Mouse (Mus musculus) forebrain, embryonic 11.5 days (tissue): Measurements from ENCODE around the gene Gfm1. TPM values are rescaled to one million over a fixed set of nuclear protein-coding genes. Genes with fewer than 3 reads are reported as not detected.

Experiments used
- ATAC-seq: fragments of 200-750 bp; cut with Nextera tagmentation; replicated peaks from 2 replicates; pipeline ENCODE4 v1.8.0; 2017; ENCODE audit warnings: moderate TSS enrichment; ENCODE audit not compliant: low FRiP score
- DNase-seq: peaks from one replicate; pipeline ENCODE4 v3.0.0-alpha.2; 2017; ENCODE audit warnings: low spot score
- H3K27ac ChIP-seq: fragments of 300-500 bp; sonication (generic); 2 replicates; pipeline ENCODE4 v1.5.1; 2014; ENCODE audit warnings: low read depth, low read length
- H3K27me3 ChIP-seq: fragments of 300-500 bp; sonication (generic); 2 replicates; pipeline ENCODE4 v1.6.1; 2014; ENCODE audit warnings: mild to moderate bottlenecking, low read length, mixed read lengths; ENCODE audit not compliant: control insufficient read depth, insufficient read depth
- H3K36me3 ChIP-seq: fragments of 300-500 bp; sonication (generic); 2 replicates; pipeline ENCODE4 v1.6.1; 2014; ENCODE audit warnings: mild to moderate bottlenecking, low read length, moderate library complexity, mixed read lengths; ENCODE audit not compliant: control insufficient read depth, insufficient read depth
- H3K4me1 ChIP-seq: fragments of 300-500 bp; sonication (generic); replicated peaks from 2 replicates; pipeline ENCODE4 v1.6.1; 2014; ENCODE audit warnings: low read length, mixed read lengths; ENCODE audit not compliant: control insufficient read depth, insufficient read depth
- H3K4me2 ChIP-seq: fragments of 300-500 bp; sonication (generic); 2 replicates; pipeline ENCODE4 v1.6.1; 2014; ENCODE audit warnings: low read depth, mild to moderate bottlenecking, low read length, moderate library complexity, mixed read lengths; ENCODE audit not compliant: severe bottlenecking
- H3K4me3 ChIP-seq: fragments of 300-500 bp; sonication (generic); 2 replicates; pipeline ENCODE4 v1.5.1; 2014; ENCODE audit warnings: low read depth, low read length
- H3K9ac ChIP-seq: fragments of 300-500 bp; sonication (generic); 2 replicates; pipeline ENCODE4 v1.6.1; 2014; ENCODE audit warnings: low read length
- H3K9me3 ChIP-seq: fragments of 300-500 bp; sonication (generic); 2 replicates; pipeline ENCODE4 v1.6.1; 2016; ENCODE audit warnings: low read length, mixed read lengths; ENCODE audit not compliant: control insufficient read depth
- WGBS: fragments of 180-500 bp; shearing (Covaris S2); extraction: QIAGEN DNeasy Blood & Tissue Kit; methylation state at CpG from one replicate; pipeline ENCODE4 v1.1.7; 2014; 5-methylcytosine and 5-hydroxymethylcytosine counted together
- polyA plus RNA-seq: library from polyadenylated mRNA; unstranded; fragments of >200 nt; fragmentation: Nextera tagmentation; extraction: Ambion mirVana; gene quantifications from 2 replicates; pipeline ENCODE4 v1.2.1, GENCODE M21; 2014

Gene Gfm1
- polyA plus RNA-seq, 1 experiment from 2014 or later: 52.7 TPM

GRCm38 (mm10) chr3:67482400-67482799 is 52.5 kb downstream of the Gfm1 start:
- Histone ChIP-seq H3K9me3 (no peaks in the 10 kb centered on the region), H3K4me1 (no peaks in the 10 kb centered on the region), H3K9ac (no peak overlapping the region), H3K4me3 (no peak overlapping the region), H3K27me3 (no peaks in the 10 kb centered on the region), H3K27ac (no peak overlapping the region), H3K4me2 (no peak overlapping the region), H3K36me3 (no peaks in the 10 kb centered on the region)
- 91% methylated on average over 10 of the region's 10 CpGs for WGBS
- DNase-seq (no peak), ATAC-seq (no peak)

DNA sequence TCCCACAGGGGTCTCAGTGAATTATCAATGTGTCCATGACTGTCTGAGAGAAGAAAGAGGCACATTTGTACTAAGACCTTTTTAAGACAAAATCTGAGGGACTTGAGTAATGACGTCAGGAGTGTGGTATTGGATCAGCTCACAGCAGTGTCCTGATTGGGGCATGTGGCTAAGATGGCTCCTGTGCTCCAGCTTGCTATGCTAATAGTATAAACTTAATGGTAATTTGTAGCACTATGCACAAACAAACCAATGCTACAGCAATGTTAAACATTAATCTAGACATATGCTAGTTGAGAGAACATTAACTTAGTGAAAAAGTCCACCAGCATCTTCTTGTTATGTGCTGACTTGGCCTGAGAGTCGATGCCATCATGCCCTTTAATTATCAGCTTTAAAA is 55.3 kb downstream of the Gfm1 start:
- no peak for ATAC-seq
- Histone ChIP-seq H3K4me1 (no peaks in the 10 kb centered on the region), H3K36me3 (no peaks in the 10 kb centered on the region), H3K9ac (no peak overlapping the region), H3K4me2 (no peak overlapping the region), H3K9me3 (no peaks in the 10 kb centered on the region), H3K27ac (no peak overlapping the region), H3K4me3 (no peak overlapping the region), H3K27me3 (no peaks in the 10 kb centered on the region)
- no peak for DNase-seq
- whole genome bisulfite sequencing: 86% methylated on average over 2 of the region's 2 CpGs

DNA sequence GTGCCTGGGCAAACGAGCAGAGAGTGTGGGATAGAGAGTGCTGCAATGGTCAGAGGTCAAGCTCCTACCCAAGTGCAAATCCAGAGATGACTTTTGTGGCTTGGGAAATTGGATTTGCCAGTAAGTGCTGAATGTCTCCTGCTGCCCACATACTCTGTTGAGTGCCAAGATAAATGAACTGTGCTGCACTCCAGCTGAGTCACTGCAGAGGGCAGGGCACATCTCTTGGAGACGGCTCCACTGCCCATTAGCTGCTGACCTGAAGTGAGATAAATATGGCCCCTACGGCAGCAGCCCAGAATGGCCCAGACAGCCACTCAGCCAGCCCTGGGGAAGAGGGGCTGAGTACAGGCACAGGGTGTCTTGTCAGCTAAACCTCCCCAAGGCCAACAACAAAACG is 60.3 kb downstream of the Gfm1 start:
- H3K9ac ChIP-seq: no peak overlapping the region
- ATAC-seq: no peak
- WGBS: 72% methylated on average over 4 of the region's 4 CpGs

DNA sequence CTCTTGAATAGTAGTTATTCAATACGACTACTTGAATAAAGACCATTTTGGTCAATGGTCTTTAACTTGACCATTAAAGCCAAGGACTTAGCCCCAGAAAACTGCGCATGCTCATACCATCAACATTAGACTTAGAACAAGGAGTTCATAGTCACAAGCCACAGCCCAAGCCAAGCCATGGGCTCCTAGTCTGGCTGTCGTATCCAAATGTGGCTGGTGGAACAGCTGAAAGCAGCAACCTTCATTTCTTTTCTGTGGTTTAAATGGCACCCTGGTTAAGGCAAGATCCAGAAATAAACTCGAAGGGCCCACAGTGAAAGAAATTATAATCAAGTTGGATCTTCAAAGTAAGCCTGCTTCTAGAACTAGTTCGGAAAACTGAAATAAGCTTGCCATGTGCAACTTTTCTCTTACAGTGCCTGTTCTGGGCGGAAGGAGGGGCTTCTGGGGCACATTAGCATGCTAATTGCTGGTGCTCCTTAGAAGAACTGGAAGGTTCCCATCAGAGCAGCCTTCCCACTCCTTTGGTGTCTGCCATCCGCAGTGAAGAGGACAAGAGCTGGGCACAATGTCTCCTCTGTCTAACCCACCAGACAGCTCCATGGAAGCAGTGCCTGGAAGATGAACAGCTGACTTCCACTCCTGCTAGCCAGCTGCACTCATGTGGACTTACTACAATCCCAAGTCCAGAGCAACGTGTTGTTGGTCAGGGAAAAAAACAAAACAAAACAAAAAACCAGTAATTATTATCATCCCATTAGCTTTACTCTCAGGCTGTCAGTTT is 62.4 kb downstream of the Gfm1 start:
- Histone ChIP-seq H3K4me2 (no peak overlapping the region), H3K36me3 (no peaks in the 10 kb centered on the region)
- no peak for ATAC-seq

More for the DNA sequence above, 60.3 kb downstream of the Gfm1 start:
- Histone ChIP-seq H3K4me1 (no peaks in the 10 kb centered on the region), H3K9me3 (no peaks in the 10 kb centered on the region), H3K4me2 (no peak overlapping the region), H3K27me3 (no peaks in the 10 kb centered on the region), H3K36me3 (no peaks in the 10 kb centered on the region), H3K27ac (no peak overlapping the region), H3K4me3 (no peak overlapping the region)
- DNase-seq: no peak

GRCm38 (mm10) chr3:67493132-67493531 is 63.2 kb downstream of the Gfm1 start:
- Histone ChIP-seq H3K4me1 (no peaks in the 10 kb centered on the region), H3K27me3 (no peaks in the 10 kb centered on the region), H3K9ac (no peak overlapping the region), H3K36me3 (no peaks in the 10 kb centered on the region), H3K9me3 (no peaks in the 10 kb centered on the region), H3K4me3 (no peak overlapping the region), H3K27ac (no peak overlapping the region), H3K4me2 (no peak overlapping the region)
- WGBS: 87% methylated on average over 8 of the region's 8 CpGs
- DNase-seq: no peak
- no peak for ATAC-seq

More for the DNA sequence above, 62.4 kb downstream of the Gfm1 start:
- Histone ChIP-seq H3K9me3 (no peaks in the 10 kb centered on the region), H3K4me3 (no peak overlapping the region), H3K27ac (no peak overlapping the region), H3K4me1 (no peaks in the 10 kb centered on the region), H3K9ac (no peak overlapping the region), H3K27me3 (no peaks in the 10 kb centered on the region)
- WGBS: 82% methylated on average over 8 of the region's 8 CpGs
- DNase-seq: no peak

DNA sequence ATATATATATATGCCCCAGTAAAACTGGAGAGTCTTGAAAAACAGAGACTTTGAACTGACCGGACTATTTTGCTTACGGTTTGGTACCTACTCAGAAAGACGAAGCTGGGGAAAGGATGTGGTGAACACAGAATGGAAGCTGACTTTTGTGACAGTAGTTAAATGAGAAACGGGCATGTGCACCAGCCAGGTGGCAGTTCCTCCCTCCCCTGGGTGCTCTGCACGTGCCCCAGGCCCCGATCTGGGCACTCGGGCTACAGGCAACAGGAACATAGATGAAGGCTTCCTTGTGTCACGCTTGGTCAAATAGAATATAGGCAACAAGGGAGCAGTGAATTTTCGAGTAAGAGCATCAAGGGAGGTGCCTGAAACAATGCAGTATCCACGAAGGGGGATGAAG is 66.4 kb downstream of the Gfm1 start:
- no peaks in the 10 kb centered on the region for H3K36me3 ChIP-seq
- H3K27ac ChIP-seq: no peak overlapping the region
- no peaks in the 10 kb centered on the region for H3K27me3 ChIP-seq
- H3K9ac ChIP-seq: no peak overlapping the region
- no peak for ATAC-seq
- DNase-seq: no peak
- no peak overlapping the region for H3K4me3 ChIP-seq
- H3K4me1 ChIP-seq: no peaks in the 10 kb centered on the region
- no peak overlapping the region for H3K4me2 ChIP-seq
- no peaks in the 10 kb centered on the region for H3K9me3 ChIP-seq
- WGBS: 85% methylated on average over 10 of the region's 10 CpGs

- Histone ChIP-seq H3K9ac (no peak overlapping the region), H3K27me3 (no peaks in the 10 kb centered on the region), H3K4me3 (no peak overlapping the region), H3K9me3 (no peaks in the 10 kb centered on the region), H3K4me1 (no peaks in the 10 kb centered on the region), H3K27ac (no peak overlapping the region), H3K4me2 (no peak overlapping the region), H3K36me3 (no peaks in the 10 kb centered on the region)
- ATAC-seq (no peak), DNase-seq (no peak)
- 92% methylated on average over 2 of the region's 2 CpGs for WGBS
Measured at GRCm38 (mm10) chr3:67497998-67498397, 68.1 kb downstream of the Gfm1 start.

- H3K9me3 ChIP-seq: no peaks in the 10 kb centered on the region
- no peak overlapping the region for H3K4me3 ChIP-seq
- 91% methylated on average over 8 of the region's 8 CpGs for WGBS
- no peaks in the 10 kb centered on the region for H3K4me1 ChIP-seq
- H3K9ac ChIP-seq: no peak overlapping the region
- no peaks in the 10 kb centered on the region for H3K27me3 ChIP-seq
- ATAC-seq (no peak), DNase-seq (no peak)
- H3K36me3 ChIP-seq: no peaks in the 10 kb centered on the region
- H3K4me2 ChIP-seq: no peak overlapping the region
- H3K27ac ChIP-seq: no peak overlapping the region
Measured at GRCm38 (mm10) chr3:67498773-67499405, 69.0 kb downstream of the Gfm1 start.

GRCm38 (mm10) chr3:67499406-67499791 is 69.5 kb downstream of the Gfm1 start:
- Histone ChIP-seq H3K36me3 (no peaks in the 10 kb centered on the region), H3K9me3 (no peaks in the 10 kb centered on the region), H3K4me3 (no peak overlapping the region), H3K4me1 (no peaks in the 10 kb centered on the region), H3K9ac (no peak overlapping the region), H3K27ac (no peak overlapping the region), H3K27me3 (no peaks in the 10 kb centered on the region), H3K4me2 (no peak overlapping the region)
- WGBS: 89% methylated on average over 4 of the region's 4 CpGs
- DNase-seq (no peak), ATAC-seq (no peak)
